ENCODE assay signal across 8 mouse cellular contexts in genomic region chr15:78772368-78772763, GRCm38 (mm10). TPM values are rescaled to one million over a fixed set of nuclear protein-coding genes. Genes with fewer than 3 reads are reported as not detected.
DNase-seq lines count a peak whose midpoint lies in the region; ATAC-seq lines count a peak whose summit lies in the region.

No protein-coding gene starts in this region.

- peak; percentile 40 for DNase-seq in gastrocnemius, postnatal 25 days
- DNase-seq in gastrocnemius, postnatal 10 days, result no peak
- DNase-seq in kidney, postnatal 10 days, result peak; percentile 61
- DNase-seq in lung, postnatal 4 days, result peak; percentile 64 to 81
- peak; percentile 40 to 74 for DNase-seq in spleen, postnatal 4 days (ENCODE audit: low spot score in 2 of 2)
- DNase-seq in layer of hippocampus, postnatal 14 days (ENCODE audit: low spot score in 2 of 2), result no peak
- DNase-seq in cerebellum, adult 8-10 months, result no peak

- peak; percentile 33 for ATAC-seq in granulocyte monocyte progenitor cell, adult 5-6 weeks (replicated peaks; ENCODE audit: poor library complexity, severe bottlenecking)

RNA-seq across cellular contexts. Expression of gene Mfng, which starts 0.9 kb away (rescaled TPM):
- total RNA-seq in gastrocnemius, postnatal 25 days (2021), result 1 to 10 TPM; 2.4 to 6.4 TPM
- total RNA-seq in gastrocnemius, postnatal 10 days (2021), result 1 to 10 TPM; 7.9 to 9.5 TPM
- total RNA-seq in granulocyte monocyte progenitor cell, adult 5-6 weeks (2014; fragmentation: Nextera tagmentation), result 31.2 and 34.9 TPM in 2 replicates
- total RNA-seq in granulocyte monocyte progenitor cell, adult 5-6 weeks (2017), result 4.5 and 8.2 TPM in 2 replicates
- 1 to 10 TPM; 7.9 to 8.3 TPM for total RNA-seq in layer of hippocampus, postnatal 14 days (2021)

RNA-seq across cellular contexts. Expression of gene Card10, which starts 30.5 kb away (rescaled TPM):
- 1 to 10 TPM; 6.4 to 7.8 TPM for total RNA-seq in gastrocnemius, postnatal 25 days (2021)
- 10 to 100 TPM in 1 of 2 experiments, 1 to 10 TPM in 1; 9.3 to 11.3 TPM for total RNA-seq in gastrocnemius, postnatal 10 days (2021)
- not detected in 2 replicates for total RNA-seq in granulocyte monocyte progenitor cell, adult 5-6 weeks (2014; fragmentation: Nextera tagmentation)
- total RNA-seq in granulocyte monocyte progenitor cell, adult 5-6 weeks (2017), result 0.22 TPM in 1 of 2 replicates, not detected in the other
- 1 to 10 TPM; 4.8 to 4.9 TPM for total RNA-seq in layer of hippocampus, postnatal 14 days (2021)

RNA-seq across cellular contexts. Expression of gene Elfn2, which starts 53.8 kb away (rescaled TPM):
- total RNA-seq in gastrocnemius, postnatal 25 days (2021), result under 1 TPM; 0.05 to 0.31 TPM
- under 1 TPM; 0.20 to 0.23 TPM for total RNA-seq in gastrocnemius, postnatal 10 days (2021)
- total RNA-seq in granulocyte monocyte progenitor cell, adult 5-6 weeks (2014; fragmentation: Nextera tagmentation), result not detected in 2 replicates
- not detected in 2 replicates for total RNA-seq in granulocyte monocyte progenitor cell, adult 5-6 weeks (2017)
- total RNA-seq in layer of hippocampus, postnatal 14 days (2021), result 100 to 1,000 TPM; 161 to 171 TPM

Comparison
In these comparisons a context has a peak if more than half of its experiments do, and no peak if none do; other contexts are left out.
1. DNase-seq: peak in gastrocnemius, postnatal 25 days (single experiment), kidney, postnatal 10 days (single experiment), lung, postnatal 4 days (2 of 2) and spleen, postnatal 4 days (2 of 2); none in gastrocnemius, postnatal 10 days (single experiment), layer of hippocampus, postnatal 14 days (0 of 2) and cerebellum, adult 8-10 months (single experiment).
2. RNA of gene Card10, which starts 30.5 kb away (total RNA-seq): 9.3 to 11.3 TPM in gastrocnemius, postnatal 10 days, 6.4 to 7.8 TPM in gastrocnemius, postnatal 25 days and 4.8 to 4.9 TPM in layer of hippocampus, postnatal 14 days; 0.22 TPM in granulocyte monocyte progenitor cell, adult 5-6 weeks; every median in the first group is over 4 times any median in the second.
3. RNA of gene Elfn2, which starts 53.8 kb away (total RNA-seq): 161 to 171 TPM in layer of hippocampus, postnatal 14 days; 0.05 to 0.31 TPM in gastrocnemius, postnatal 25 days, 0.20 to 0.23 TPM in gastrocnemius, postnatal 10 days and not detected in granulocyte monocyte progenitor cell, adult 5-6 weeks; every median in the first group is over 100 times any median in the second.